Mouse (Mus musculus): ENCODE results near the gene Aoc3.
"Not testable (repeated sequence)": the region's sequence is repeated elsewhere in the genome, so short reads cannot be mapped to it uniquely, and the experiment has no call there.

Aoc3 gene

DNA sequence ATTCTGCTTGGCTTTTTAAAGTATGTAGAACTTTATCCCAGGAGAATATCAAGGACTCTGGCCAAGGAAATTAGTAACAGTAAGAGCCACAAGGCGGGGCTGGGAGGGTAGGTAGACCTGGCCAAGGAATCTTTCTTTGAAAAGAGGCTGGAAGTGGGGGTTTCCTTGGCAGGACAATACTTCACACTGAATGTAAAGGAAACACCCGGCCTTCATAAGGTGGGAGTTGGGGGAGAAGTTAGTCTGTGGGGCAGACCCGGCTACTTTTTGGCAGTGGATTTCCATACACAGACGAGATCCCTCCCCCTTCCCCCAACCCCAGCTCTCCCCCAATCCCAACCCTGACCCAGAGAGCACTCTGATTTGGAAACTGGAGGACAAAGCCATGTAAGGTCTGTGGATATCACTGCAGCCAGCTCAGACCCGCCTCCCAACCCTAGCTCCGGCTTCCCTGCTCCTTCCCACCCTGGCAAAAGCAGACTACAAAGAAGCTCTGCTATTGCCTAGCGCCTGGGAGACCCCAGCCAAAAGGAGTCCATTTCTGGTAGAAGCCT lies at the start of gene Aoc3:
TSS of gene Aoc3 (plus strand) at position 235 of the 554 bp plus-strand sequence.
- no peak for DNase-seq (ENCODE audit: extremely low read depth, low read depth)

GRCm38 (mm10) chr11:101280837-101281236 lies 49.6 kb upstream of the Aoc3 start:
- no peak for DNase-seq (ENCODE audit: extremely low read depth, low read depth)

GRCm38 (mm10) chr11:101282896-101283295 lies 47.5 kb upstream of the Aoc3 start:
- DNase-seq (ENCODE audit: extremely low read depth, low read depth), result no peak

DNA sequence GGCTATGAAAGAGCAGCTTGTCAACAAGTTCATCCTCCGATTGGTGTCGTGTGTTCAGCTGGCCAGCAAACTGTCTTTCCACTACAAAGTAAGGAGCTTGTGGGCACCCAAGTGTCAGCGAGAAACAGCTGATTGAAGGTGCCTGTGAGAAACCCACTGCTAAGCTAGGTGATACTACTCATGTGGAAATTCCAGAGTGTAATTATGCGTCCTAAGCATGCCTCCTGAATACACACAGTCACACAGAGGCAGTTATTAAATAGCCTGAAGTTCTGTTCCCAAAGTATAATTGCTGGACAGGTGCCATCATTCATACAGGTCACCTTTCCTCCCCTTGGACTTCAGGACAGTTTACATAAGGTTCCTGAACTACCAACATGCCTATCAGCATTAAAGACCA lies 46.6 kb upstream of the Aoc3 start:
- no peak for DNase-seq (ENCODE audit: extremely low read depth, low read depth)

DNA sequence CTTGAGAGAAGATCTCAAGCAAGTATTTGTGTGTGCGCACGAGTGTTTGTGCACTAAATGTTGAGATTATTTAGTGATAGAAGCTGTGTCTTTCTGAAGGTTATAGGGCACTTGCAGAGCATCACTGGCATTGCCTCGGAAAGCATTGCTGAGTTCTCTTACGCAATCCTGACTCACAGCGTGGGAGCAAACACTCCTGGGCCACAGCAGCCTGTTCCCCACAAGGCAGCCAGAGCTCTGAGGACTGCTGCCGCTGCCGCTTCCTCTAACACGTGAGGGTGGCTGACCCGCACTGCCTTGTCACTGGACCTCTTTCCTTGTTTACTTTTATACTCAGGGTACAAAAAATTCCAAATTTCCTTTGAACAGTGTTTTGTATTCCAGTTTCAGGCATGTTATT lies 43.1 kb upstream of the Aoc3 start:
- no peak for DNase-seq (ENCODE audit: extremely low read depth, low read depth)

- no peak for DNase-seq (ENCODE audit: extremely low read depth, low read depth)
Observed at GRCm38 (mm10) chr11:101291231-101291630, 39.2 kb upstream of the Aoc3 start.

DNA sequence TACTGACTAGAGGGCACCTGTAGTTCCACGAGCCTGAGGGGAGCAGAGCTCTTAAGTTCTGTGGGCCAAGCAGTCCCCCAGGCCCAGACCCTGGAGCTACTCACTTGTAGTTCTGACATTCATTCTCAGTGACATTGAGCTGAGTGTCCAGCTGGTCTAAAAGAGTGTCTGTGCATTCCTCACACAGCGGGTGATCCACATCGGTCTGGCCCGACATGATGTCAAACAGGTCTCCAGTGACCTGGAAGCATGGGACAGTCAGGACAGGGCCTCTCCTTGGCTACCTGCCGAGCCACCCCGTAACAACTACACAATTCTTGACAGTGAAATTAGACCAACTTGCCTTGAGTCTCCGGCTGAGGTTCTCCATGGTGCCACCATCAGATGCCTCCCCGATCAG lies 35.2 kb upstream of the Aoc3 start:
- no peak for DNase-seq (ENCODE audit: extremely low read depth, low read depth)

DNA sequence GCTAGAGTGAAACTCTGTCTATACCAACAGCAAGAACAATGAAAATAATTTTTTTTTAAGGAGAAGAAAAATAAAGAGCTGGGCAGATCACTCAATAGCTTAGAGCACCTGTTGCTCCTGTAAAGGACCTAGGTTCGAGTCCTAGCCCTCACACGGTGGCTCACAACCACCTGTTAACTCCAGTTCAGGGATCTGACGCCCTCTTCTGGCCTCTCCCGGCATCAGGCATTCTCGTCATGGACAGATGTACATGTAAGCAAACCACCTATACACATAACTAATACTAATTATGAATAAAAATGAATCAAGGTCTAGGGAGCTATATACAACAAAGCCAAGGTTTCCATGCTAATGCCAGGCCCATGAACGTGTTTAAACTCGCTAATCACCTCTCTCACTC lies 29.5 kb upstream of the Aoc3 start:
- DNase-seq (ENCODE audit: extremely low read depth, low read depth), result no peak

GRCm38 (mm10) chr11:101301299-101302003 lies 29.0 kb upstream of the Aoc3 start:
- no peak for DNase-seq (ENCODE audit: extremely low read depth, low read depth)

DNA sequence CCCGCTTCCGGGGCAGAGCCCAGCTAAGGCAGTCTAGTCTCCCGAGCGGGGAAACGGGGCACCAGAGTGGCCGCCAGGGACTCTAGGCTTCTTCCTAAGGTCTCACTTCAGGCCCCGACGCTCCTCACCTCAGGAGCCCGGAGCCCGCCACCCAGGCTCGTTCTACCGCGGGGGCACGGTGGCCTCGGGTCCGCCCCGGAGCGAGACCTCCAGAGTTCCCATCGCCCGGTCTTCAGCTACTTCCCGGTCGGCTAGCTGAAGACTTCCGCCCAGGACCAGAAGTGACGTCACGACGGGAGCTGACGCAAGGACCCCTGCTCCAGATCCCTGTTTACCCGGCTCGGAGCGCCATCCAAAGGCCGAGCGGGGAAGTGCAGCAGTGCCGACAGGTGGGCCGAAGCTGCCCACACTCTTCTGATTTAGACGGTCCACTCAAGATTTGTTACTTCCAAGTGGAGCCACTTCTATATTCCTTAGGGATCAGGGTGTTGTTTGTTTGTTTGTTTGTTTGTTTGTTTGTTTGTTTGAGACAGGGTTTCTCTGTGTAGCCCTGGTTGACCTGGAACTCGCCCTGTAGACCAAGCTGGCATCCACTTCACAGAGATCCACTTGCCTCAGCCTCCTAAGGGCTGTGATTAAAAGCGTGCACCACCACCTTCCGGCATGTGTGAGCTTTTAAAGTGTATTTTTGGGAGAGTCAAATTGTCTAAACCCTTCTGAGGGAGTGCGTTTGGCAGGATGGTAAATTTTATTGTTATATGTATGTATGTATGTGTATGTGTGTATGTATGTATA lies 28.2 kb upstream of the Aoc3 start, which contains the start of gene Becn1:
TSS of gene Becn1 (minus strand) at position 283 of the 795 bp plus-strand sequence.
- peak; percentile 85 for DNase-seq (ENCODE audit: extremely low read depth, low read depth)

DNA sequence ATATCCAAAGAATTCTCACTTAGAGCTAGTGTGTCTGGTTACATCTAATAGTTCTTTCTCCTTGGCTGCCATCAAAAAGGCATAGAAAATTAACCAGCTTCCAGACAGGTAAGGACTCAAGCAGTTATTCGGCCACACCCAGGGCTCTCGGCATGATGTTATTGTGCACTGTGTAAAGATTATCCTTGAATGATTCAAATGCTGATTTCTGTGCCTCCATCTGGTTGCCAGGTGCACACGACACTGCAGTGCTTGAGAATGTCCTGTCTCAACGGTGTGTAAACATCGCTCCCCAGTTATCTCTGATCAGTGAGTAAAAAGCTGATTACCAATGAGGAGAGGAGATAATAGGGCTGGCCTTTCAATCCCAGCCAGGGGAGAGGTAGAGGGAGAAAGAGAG lies 22.7 kb upstream of the Aoc3 start:
- no peak for DNase-seq (ENCODE audit: extremely low read depth, low read depth)

DNA sequence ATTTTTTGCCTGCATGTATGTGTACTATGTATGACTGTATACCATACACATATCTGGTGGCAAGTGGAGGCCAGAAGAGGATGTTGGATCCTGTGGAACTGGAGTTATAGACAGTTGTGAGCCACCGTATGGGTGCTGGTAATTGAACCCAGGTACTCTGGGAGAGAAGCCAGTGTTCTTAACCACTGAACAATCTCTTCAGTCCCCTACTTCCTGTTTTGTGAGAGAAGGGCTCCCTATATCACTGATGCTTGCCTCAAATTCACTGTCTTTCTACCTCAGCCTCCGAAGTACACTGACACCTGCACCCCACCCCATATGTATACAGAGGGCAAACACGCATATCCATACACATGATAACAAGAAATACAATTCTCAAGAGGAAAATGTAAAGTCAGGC lies 19.3 kb upstream of the Aoc3 start:
- peak; percentile 63 for DNase-seq (ENCODE audit: extremely low read depth, low read depth)

DNA sequence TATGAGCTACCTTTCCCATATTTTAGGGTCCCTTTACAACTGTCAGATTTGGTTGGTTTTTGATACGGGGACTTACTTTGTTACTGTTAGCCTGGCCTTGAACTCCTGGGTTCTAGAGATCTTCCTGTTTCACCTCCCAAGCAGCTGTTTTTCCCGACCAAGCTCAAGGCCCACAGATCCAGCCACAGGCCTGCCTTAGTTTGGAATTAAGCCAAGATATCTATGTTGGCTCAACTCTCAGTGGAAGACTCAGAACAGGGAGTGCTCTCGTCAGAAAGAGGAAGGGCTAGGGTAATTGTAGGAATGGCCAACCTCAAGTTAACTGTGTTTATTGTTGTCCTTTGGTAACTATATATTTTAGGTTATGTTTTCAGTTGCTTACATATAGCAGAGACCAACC lies 18.3 kb upstream of the Aoc3 start:
- peak; percentile 67 for DNase-seq (ENCODE audit: extremely low read depth, low read depth)

- DNase-seq (ENCODE audit: extremely low read depth, low read depth), result no peak
Observed at GRCm38 (mm10) chr11:101314567-101314966, 15.8 kb upstream of the Aoc3 start.

DNA sequence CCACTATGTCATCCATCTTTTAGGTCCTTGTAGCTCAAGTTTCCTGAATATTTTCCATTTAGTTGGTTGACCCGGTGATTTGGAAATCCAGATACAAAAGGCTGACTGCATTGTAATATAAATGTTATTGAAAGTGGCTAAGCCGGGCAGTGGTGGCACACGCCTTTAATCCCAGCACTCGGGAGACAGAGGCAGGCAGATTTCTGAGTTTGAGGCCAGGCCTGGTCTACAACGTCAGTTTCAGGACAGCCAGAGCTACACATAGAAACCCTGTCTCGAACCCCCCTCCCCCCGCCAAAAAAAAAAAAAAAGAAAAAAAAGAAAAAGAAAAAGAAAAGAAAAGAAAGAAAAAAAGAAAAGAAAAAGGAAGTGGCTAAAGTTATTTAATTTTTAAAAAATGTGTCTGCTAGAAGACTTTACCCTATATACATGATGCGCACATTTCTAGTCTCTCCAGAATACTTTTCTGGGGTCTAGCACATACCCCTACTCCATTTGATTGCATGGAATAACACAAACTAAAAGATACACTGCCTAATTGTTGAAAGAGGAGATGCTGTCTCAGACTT lies 15.2 kb upstream of the Aoc3 start:
- no peak for DNase-seq (ENCODE audit: extremely low read depth, low read depth)

- DNase-seq (ENCODE audit: extremely low read depth, low read depth), result peak; percentile 95
Observed at GRCm38 (mm10) chr11:101315665-101316500, 14.5 kb upstream of the Aoc3 start, which contains the start of gene Psme3. Gene Psme3 (plus strand): TSS chr11:101316213.

DNA sequence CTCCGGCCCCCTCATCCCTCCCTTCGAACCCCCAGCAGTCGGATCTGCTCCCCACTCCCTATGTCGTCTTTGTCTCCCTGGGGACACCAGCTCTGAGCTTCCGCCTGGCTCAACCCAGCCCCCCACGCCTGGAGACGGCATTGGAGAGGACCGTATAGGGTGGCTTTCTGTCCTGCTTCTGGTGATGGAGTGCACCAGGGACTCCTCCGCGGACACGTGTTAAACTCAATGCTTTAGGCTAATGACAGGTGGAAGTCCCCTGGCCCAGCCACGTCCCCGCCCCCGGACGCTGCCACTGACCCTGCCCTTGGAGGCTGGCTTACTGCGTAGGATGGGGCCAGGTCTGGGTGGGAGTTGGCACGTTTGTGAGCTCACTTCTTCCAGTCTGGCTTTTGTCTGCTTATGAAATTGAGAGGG lies 13.9 kb upstream of the Aoc3 start:
- no peak for DNase-seq (ENCODE audit: extremely low read depth, low read depth)

GRCm38 (mm10) chr11:101323609-101324008 lies 6.8 kb upstream of the Aoc3 start:
- no peak for DNase-seq (ENCODE audit: extremely low read depth, low read depth)

DNA sequence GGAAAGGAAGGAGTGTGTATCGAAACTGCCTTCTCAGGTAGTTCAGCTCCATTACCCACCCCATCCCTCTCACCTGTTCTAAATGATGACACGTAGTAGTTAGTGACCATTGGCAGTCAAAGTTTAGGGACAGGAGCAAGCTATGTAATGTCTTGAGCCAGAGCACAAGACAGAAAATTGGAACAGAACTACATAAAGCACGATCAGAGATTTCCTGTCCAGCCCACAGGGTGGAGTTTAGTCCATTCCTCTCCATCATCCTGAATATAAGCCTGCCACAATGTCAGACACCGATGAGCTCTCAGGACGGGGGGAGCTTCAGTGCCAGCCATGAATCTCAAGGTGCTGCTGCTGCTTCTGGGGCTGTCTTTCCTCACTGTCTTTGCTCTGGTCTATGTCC lies 5.6 kb upstream of the Aoc3 start, which contains the start of gene Aoc2:
TSS of gene Aoc2 (plus strand) at position 301 of the 400 bp plus-strand sequence.
- DNase-seq (ENCODE audit: extremely low read depth, low read depth), result no peak

GRCm38 (mm10) chr11:101325201-101325600 lies 5.2 kb upstream of the Aoc3 start:
- not testable (repeated sequence) for DNase-seq (ENCODE audit: extremely low read depth, low read depth)

DNA sequence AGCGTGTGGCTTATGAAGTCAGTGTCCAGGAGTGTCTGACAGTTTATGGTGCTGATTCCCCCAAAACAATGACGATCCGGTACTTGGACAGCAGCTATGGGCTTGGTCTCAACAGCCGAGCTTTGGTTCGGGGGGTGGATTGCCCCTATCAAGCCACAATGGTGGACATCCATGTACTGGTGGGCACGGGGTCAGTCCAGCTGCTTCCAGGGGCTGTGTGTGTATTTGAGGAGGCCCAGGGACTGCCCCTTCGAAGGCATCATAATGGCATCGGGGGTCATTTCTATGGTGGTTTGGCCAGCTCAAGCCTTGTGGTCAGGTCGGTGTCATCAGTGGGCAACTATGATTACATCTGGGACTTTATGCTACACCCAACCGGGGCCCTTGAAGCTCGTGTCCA lies 4.3 kb upstream of the Aoc3 start:
- DNase-seq (ENCODE audit: extremely low read depth, low read depth), result no peak
